Mouse (Mus musculus) MN1 (cell line): ENCODE measurements around the gene Brd2.

Source experiments
- DNase-seq: peaks from one replicate; pipeline ENCODE4 v3.0.0-alpha.2; 2016; ENCODE audit warnings: low spot score

Brd2 gene

GRCm38 (mm10) chr17:34083104-34083503 is 39.3 kb downstream of the Brd2 start:
- DNase-seq: no peak

- DNase-seq: peak; percentile 75
Observed at GRCm38 (mm10) chr17:34079621-34080020, 42.8 kb downstream of the Brd2 start.

GRCm38 (mm10) chr17:34079002-34079401 is 43.4 kb downstream of the Brd2 start:
- DNase-seq: no peak

- peak; percentile 16 for DNase-seq
Observed at GRCm38 (mm10) chr17:34078148-34078547, 44.3 kb downstream of the Brd2 start.

GRCm38 (mm10) chr17:34077549-34077948 is 44.9 kb downstream of the Brd2 start:
- peak; percentile 88 for DNase-seq

- peak; percentile 70 for DNase-seq
Observed at GRCm38 (mm10) chr17:34075271-34075670, 47.2 kb downstream of the Brd2 start.

- no peak for DNase-seq
Observed at GRCm38 (mm10) chr17:34072091-34072490, 50.3 kb downstream of the Brd2 start.

GRCm38 (mm10) chr17:34068864-34069263 is 53.6 kb downstream of the Brd2 start:
- DNase-seq: no peak
